28 mouse cellular contexts compared by ENCODE assay signal in the genomic region with DNA sequence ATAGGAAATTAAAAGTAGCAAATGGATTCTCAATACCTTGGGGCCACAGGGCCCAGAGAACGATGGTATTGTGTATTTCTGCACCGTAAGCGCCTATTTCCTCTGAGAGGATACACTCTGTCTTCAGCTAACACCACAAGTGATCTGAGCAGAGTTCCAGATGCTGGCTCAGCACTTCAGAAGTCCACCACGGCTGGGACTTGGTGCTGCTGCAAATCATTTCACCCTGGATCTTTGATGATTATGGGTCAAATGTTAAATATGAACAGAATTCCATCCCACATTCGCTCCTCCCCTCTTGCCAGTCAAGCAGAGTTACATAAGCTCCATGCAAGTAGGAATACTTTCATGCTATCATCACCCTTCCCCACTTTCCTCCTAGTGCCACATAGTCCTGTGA.
A peak's percentile ranks its signal among the peaks of the same experiment; 100 is the strongest.
DNase-seq lines count a peak whose midpoint lies in the region; ATAC-seq and TF ChIP-seq lines count a peak whose summit lies in the region.
"Had no signal": no experiment of that assay in that cellular context is flagged by ENCODE, and none has a peak within 500 bp of the region (broad histone marks: within the 10 kb centered on the region; RNA-seq: fewer than 3 reads in every experiment).

No protein-coding gene starts in this region.

- no peaks in the 10 kb centered on the region for H3K27me3 ChIP-seq in kidney, embryonic 15.5 days
- H3K27me3 ChIP-seq in CH12.LX (replicated peaks) = no peaks in the 10 kb centered on the region
- H3K27me3 ChIP-seq: embryonic facial prominence, embryonic 12.5 days; embryonic facial prominence, embryonic 15.5 days; heart, embryonic 12.5 days; heart, embryonic 15.5 days; hindbrain, embryonic 13.5 days had no signal

- H3K9ac ChIP-seq in kidney, embryonic 15.5 days = no peak overlapping the region
- no peak overlapping the region for H3K9ac ChIP-seq in CH12.LX (ENCODE audit: insufficient read depth, low read depth)
- H3K9ac ChIP-seq: embryonic facial prominence, embryonic 12.5 days; embryonic facial prominence, embryonic 15.5 days; forebrain, postnatal 0 days; heart, embryonic 12.5 days; heart, embryonic 15.5 days; hindbrain, embryonic 13.5 days had no signal

- in situ Hi-C loops in CH12.LX (cut with MboI; ENCODE audit: low pct_ligation_motif_present, low pct_unique_long_range_greater_than_20kb, low sequenced_read_pairs) = no loop called here

- no peak for TF ChIP-seq POLR2A in CH12.LX (IDR thresholded peaks at IDR 0.05; ENCODE audit: low read depth, low read length)

- H3K9me3 ChIP-seq in kidney, embryonic 15.5 days (replicated peaks) = no peaks in the 10 kb centered on the region
- no peaks in the 10 kb centered on the region for H3K9me3 ChIP-seq in CH12.LX (replicated peaks; ENCODE audit: low read length)
- H3K9me3 ChIP-seq: embryonic facial prominence, embryonic 12.5 days; embryonic facial prominence, embryonic 15.5 days; G1E; hindbrain, embryonic 13.5 days had no signal

- WGBS in kidney, embryonic 15.5 days = 83% methylated on average over 5 of the region's 5 CpGs

- dilution Hi-C loops in CH12.LX (cut with MboI; ENCODE audit: extremely low pct_ligation_motif_present, extremely low pct_unique_long_range_greater_than_20kb, low sequenced_read_pairs) = no loop called here

- no peak overlapping the region for H3K27ac ChIP-seq in kidney, embryonic 15.5 days
- H3K27ac ChIP-seq in CH12.LX (ENCODE audit: insufficient read depth, low read depth) = no peak overlapping the region
- H3K27ac ChIP-seq: embryonic facial prominence, embryonic 12.5 days; embryonic facial prominence, embryonic 15.5 days; gastrocnemius, adult 2 months; heart, embryonic 15.5 days; hindbrain, embryonic 10.5 days; hindbrain, embryonic 13.5 days had no signal

- ATAC-seq in kidney, embryonic 15.5 days (replicated peaks; ENCODE audit: low FRiP score) = no peak
- ATAC-seq: forebrain, embryonic 14.5 days; forebrain, postnatal 0 days; hindbrain, embryonic 16.5 days had no signal

- no peak for TF ChIP-seq RAD21 in CH12.LX (IDR thresholded peaks at IDR 0.05; ENCODE audit: low read depth, low read length)

- no peaks in the 10 kb centered on the region for H3K79me2 ChIP-seq in CH12.LX (replicated peaks; ENCODE audit: control insufficient read depth, extremely low read depth, insufficient read depth, poor library complexity, severe bottlenecking)

- TF ChIP-seq EP300 in CH12.LX (IDR thresholded peaks at IDR 0.05; ENCODE audit: low read length) = no peak

- peak; percentile 18 to 45 for DNase-seq in kidney, adult 8-10 months
- no peak for DNase-seq in kidney, adult 18-20 months
- peak; percentile 20 to 53 for DNase-seq in kidney, postnatal 25 days
- no peak for DNase-seq in CH12.LX (ENCODE audit: extremely low read depth)
- DNase-seq in kidney, postnatal 36 days = peak; percentile 21 to 48
- no peak for DNase-seq in retina, embryonic 14.5 days (ENCODE audit: low spot score)
- DNase-seq: adrenal gland, adult 2 months; adrenal gland, postnatal 14 days; cerebellum, adult 11 months; cerebellum, adult 2 months; cerebellum, adult 9-11 months; cerebellum, postnatal 25 days; forebrain, postnatal 0 days; gastrocnemius, adult 2 months; gastrocnemius, postnatal 14 days; heart, adult 11 months; heart, postnatal 10 days; heart, postnatal 36 days had no signal

- TF ChIP-seq CTCF in CH12.LX (conservative IDR thresholded peaks at IDR 0.05 in 1 of 2, IDR thresholded peaks at IDR 0.05 in 1 of 2; ENCODE audit: low read depth in 2 of 2, low read length in 2 of 2) = no peak

- no peaks in the 10 kb centered on the region for H3K4me1 ChIP-seq in kidney, embryonic 15.5 days
- H3K4me1 ChIP-seq in CH12.LX (ENCODE audit: control insufficient read depth in 1 of 2, insufficient read depth in 2 of 2) = peaks cover 3 to 4% of the 10 kb centered on the region in 2 experiments; a peak in 2 of 4 replicates
- H3K4me1 ChIP-seq: embryonic facial prominence, embryonic 12.5 days; embryonic facial prominence, embryonic 15.5 days; heart, embryonic 12.5 days; heart, embryonic 15.5 days; hindbrain, embryonic 10.5 days; hindbrain, embryonic 13.5 days had no signal

- H3K4me2 ChIP-seq in kidney, embryonic 15.5 days = no peak overlapping the region
- H3K4me2 ChIP-seq in CH12.LX (ENCODE audit: insufficient read depth, low read depth, poor library complexity, severe bottlenecking) = peak overlapping the region; percentile 2; the same call in 1 of the 2 replicates
- H3K4me2 ChIP-seq: embryonic facial prominence, embryonic 12.5 days; embryonic facial prominence, embryonic 15.5 days; heart, embryonic 12.5 days; heart, embryonic 15.5 days; hindbrain, embryonic 13.5 days had no signal

- H3K4me3 ChIP-seq in kidney, embryonic 15.5 days (replicated peaks) = no peak overlapping the region
- H3K4me3 ChIP-seq in CH12.LX (replicated peaks in 1 of 3; ENCODE audit: low read depth in 2 of 3, low read length in 2 of 3, poor library complexity in 1 of 3) = no peak overlapping the region
- H3K4me3 ChIP-seq: embryonic facial prominence, embryonic 12.5 days; embryonic facial prominence, embryonic 15.5 days; gastrocnemius, adult 2 months; heart, embryonic 12.5 days; heart, embryonic 15.5 days; hindbrain, embryonic 10.5 days; hindbrain, embryonic 13.5 days had no signal

- no peaks in the 10 kb centered on the region for H3K36me3 ChIP-seq in kidney, embryonic 15.5 days
- H3K36me3 ChIP-seq in CH12.LX (replicated peaks in 1 of 2; ENCODE audit: control insufficient read depth in 1 of 2, insufficient read depth in 1 of 2, low read length in 1 of 2) = no peaks in the 10 kb centered on the region
- H3K36me3 ChIP-seq: embryonic facial prominence, embryonic 12.5 days; embryonic facial prominence, embryonic 15.5 days; G1E; heart, embryonic 12.5 days; heart, embryonic 15.5 days; hindbrain, embryonic 13.5 days had no signal

TF ChIP-seq in CH12.LX, 34 proteins besides CTCF, POLR2A, EP300 and RAD21:
- TF ChIP-seq MAX (IDR thresholded peaks at IDR 0.05; ENCODE audit: low read length) = no peak

Comparison
In these comparisons a context has a peak if more than half of its experiments do, and no peak if none do; other contexts are left out.
1. DNase-seq: peak in kidney, adult 8-10 months (2 of 2), kidney, postnatal 25 days (2 of 2) and kidney, postnatal 36 days (2 of 2); none in kidney, adult 18-20 months (single experiment), CH12.LX (single experiment) and retina, embryonic 14.5 days (single experiment).